Mouse (Mus musculus) kidney, adult 10 weeks (tissue): Measurements from ENCODE around the gene Gm15217. TPM values are rescaled to one million over a fixed set of nuclear protein-coding genes. Genes with fewer than 3 reads are reported as not detected.

Source experiments
- polyA plus RNA-seq: library from polyadenylated mRNA; stranded (reverse); fragments of 350-450 nt; fragmentation: Illumina TruSeq; extraction: RNeasy Lipid Tissue Mini Kit (QIAGEN cat#74804); gene quantifications from one replicate; pipeline ENCODE4 v1.2.3, GENCODE M21; 2014; ENCODE audit warnings: low read depth, low replicate concordance

Gm15217 gene
- polyA plus RNA-seq, result 3.3 TPM

DNA sequence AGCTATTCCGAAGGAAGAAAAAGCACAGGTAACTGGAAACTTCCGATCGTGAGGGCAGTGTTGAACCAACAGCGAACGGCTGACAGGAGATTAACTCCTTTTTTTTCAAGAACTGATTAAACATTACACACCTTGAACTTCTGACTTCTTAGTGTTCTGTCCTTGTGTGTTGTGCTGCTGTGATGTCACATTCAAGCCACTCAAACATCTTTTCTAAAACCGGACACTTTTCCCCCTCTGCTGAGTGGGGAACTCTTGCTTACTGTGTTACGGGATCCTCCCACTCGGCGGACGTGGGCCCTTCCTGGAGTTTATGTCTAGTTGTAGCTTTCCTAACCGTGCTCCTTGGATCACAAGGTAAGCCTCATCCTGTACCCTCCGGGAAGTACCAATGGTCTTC is at the start of gene Gm15217:
TSS of gene Gm15217 (plus strand) at position 130 of the 400 bp plus-strand sequence.

DNA sequence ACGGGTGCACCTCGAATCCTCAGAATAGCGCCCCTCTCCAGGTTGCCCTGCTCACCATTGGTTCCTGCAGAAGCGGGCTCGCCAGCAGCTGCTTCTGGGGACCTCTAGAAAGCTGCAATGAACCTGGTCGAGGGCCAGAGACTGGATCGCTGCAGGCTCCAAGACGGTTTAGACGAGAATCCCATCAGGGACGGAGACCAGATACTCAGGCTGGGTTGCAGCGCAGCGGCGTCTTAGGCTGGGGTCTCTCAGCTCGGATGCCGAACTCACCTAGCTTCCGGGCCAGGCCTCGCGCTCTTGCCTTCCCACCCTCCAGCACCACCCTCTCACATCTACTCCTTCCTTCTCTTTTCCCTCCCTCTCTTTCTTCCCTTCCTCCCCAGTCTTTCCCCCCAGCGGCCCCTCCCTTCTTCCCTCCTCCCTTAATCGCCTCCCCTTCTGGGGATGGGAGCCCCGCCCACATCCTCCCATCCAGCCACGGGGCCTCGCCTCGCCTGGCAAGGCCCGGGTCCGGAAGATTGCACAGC is 11.1 kb downstream of the Gm15217 start, which contains the start of gene Bmp4:
TSS of gene Bmp4 (minus strand) at position 421 of the 527 bp plus-strand sequence.

Other genes starting within 250 kb of the Gm15217 start
- gene Bmp4, start 11.3 kb downstream of the Gm15217 start, polyA plus RNA-seq, result 58.8 TPM